Mouse (Mus musculus) intestine, postnatal 0 days (tissue): ENCODE results near the gene Il12b. TPM values are rescaled to one million over a fixed set of nuclear protein-coding genes. Genes with fewer than 3 reads are reported as not detected.

Experiments used
- ATAC-seq: fragments of 200-750 bp; cut with Nextera tagmentation; 2 replicates; pipeline ENCODE4 v1.8.0; 2017; ENCODE audit warnings: mild to moderate bottlenecking, moderate TSS enrichment, moderate library complexity
- H3K27ac ChIP-seq: fragments of 300-500 bp; sonication (generic); 2 replicates; pipeline ENCODE4 v1.5.1; 2014; ENCODE audit warnings: mild to moderate bottlenecking, low read depth, low read length, moderate library complexity
- H3K27me3 ChIP-seq: fragments of 300-500 bp; sonication (generic); replicated peaks from 2 replicates; pipeline ENCODE4 v1.6.1; 2014; ENCODE audit warnings: low read length, mixed read lengths; ENCODE audit not compliant: control insufficient read depth, insufficient read depth
- H3K36me3 ChIP-seq: fragments of 300-500 bp; sonication (generic); 2 replicates; pipeline ENCODE4 v1.6.1; 2014; ENCODE audit warnings: mild to moderate bottlenecking, moderate library complexity; ENCODE audit not compliant: control insufficient read depth, insufficient read depth
- H3K4me1 ChIP-seq: fragments of 300-500 bp; sonication (generic); replicated peaks from 2 replicates; pipeline ENCODE4 v1.6.1; 2014; ENCODE audit warnings: antibody characterized with exemption, low read length, mixed read lengths; ENCODE audit not compliant: control insufficient read depth, insufficient read depth
- H3K4me2 ChIP-seq: fragments of 300-500 bp; sonication (generic); replicated peaks from 2 replicates; pipeline ENCODE4 v1.6.1; 2014; ENCODE audit warnings: low read depth, mild to moderate bottlenecking, moderate library complexity
- H3K4me3 ChIP-seq: fragments of 300-500 bp; sonication (generic); 2 replicates; pipeline ENCODE4 v1.5.1; 2014; ENCODE audit warnings: low read depth, low read length
- H3K9ac ChIP-seq: fragments of 300-500 bp; sonication (generic); 2 replicates; pipeline ENCODE4 v1.6.1; 2014; ENCODE audit warnings: mild to moderate bottlenecking, low read depth, low read length
- H3K9me3 ChIP-seq: fragments of 300-500 bp; sonication (generic); 2 replicates; pipeline ENCODE4 v1.6.1; 2016; ENCODE audit warnings: mixed run types; ENCODE audit not compliant: control insufficient read depth
- CTCF ChIP-seq: sonication (generic); IDR thresholded peaks from 2 replicates; pipeline ENCODE4 v1.5.1; 2016; ENCODE audit warnings: low read depth, mild to moderate bottlenecking, control low read depth, antibody characterized with exemption, moderate library complexity
- WGBS: fragments of 180-500 bp; shearing (Covaris S2); extraction: QIAGEN DNeasy Blood & Tissue Kit; methylation state at CpG from one replicate; pipeline ENCODE4 v1.1.7; 2014; 5-methylcytosine and 5-hydroxymethylcytosine counted together
- polyA plus RNA-seq: library from polyadenylated mRNA; unstranded; fragments of >200 nt; fragmentation: Nextera tagmentation; extraction: Ambion mirVana; gene quantifications from 2 replicates; pipeline ENCODE4 v1.2.1, GENCODE M21; 2015

The Il12b gene
- polyA plus RNA-seq = not detected in 2 replicates

DNA sequence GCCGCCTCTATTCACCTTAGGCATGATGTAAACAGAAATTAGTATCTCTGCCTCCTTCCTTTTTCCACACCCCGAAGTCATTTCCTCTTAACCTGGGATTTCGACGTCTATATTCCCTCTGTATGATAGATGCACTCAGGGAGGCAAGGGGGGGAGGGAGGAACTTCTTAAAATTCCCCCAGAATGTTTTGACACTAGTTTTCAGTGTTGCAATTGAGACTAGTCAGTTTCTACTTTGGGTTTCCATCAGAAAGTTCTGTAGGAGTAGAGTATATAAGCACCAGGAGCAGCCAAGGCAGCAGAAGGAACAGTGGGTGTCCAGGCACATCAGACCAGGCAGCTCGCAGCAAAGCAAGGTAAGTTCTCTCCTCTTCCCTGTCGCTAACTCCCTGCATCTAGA lies at the start of gene Il12b:
Gene Il12b (plus strand): TSS at position 301 of the 400 bp plus-strand sequence.
- 66% methylated on average over 6 of the region's 6 CpGs for WGBS
- no peak for ATAC-seq
- TF ChIP-seq CTCF = no peak
- H3K4me3 ChIP-seq = peak within 1 kb of the TSS; percentile 26
- no peak within 1 kb of the TSS for H3K27ac ChIP-seq
- no peaks in the 10 kb centered on the region for H3K36me3 ChIP-seq
- no peaks in the 10 kb centered on the region; the same call in 1 of the 2 replicates for H3K4me1 ChIP-seq
- H3K4me2 ChIP-seq = peak within 1 kb of the TSS; percentile 58
- no peaks in the 10 kb centered on the region for H3K27me3 ChIP-seq
- no peaks in the 10 kb centered on the region for H3K9me3 ChIP-seq
- H3K9ac ChIP-seq = no peak within 1 kb of the TSS

DNA sequence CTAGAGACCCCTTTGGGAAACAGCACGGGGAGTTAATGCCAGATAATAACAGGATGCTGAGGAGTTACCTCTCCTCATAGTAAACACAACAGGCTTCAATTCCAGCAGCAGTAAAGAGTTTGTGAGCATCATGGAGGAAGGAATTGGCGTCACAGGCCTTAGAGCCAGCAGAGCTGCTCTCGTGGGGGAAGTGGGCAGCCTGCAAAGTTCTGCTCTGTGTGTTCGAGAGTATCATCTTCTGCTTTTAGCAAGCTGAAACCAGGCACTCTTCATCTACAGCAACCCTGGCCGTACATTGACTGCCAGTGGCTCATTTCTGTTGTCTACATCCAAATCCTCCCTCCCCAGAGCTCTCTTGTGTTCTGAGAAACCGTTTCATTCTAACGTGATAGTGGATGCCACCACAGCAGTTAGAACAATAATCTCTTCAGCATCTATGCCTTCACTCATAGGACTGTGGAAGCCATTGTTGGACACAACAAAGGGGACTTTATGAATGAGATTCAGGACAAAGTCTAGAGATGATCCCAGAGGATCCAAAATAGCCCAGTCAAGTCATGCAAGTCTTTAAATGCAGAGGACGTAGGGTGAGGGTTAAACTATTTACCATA lies 44.9 kb upstream of the Il12b start:
- Histone ChIP-seq H3K27ac (no peak overlapping the region), H3K4me1 (no peaks in the 10 kb centered on the region), H3K9me3 (no peaks in the 10 kb centered on the region), H3K27me3 (no peaks in the 10 kb centered on the region), H3K9ac (no peak overlapping the region), H3K4me2 (no peak overlapping the region), H3K36me3 (no peaks in the 10 kb centered on the region), H3K4me3 (no peak overlapping the region)
- WGBS = 76% methylated on average over 8 of the region's 8 CpGs
- no peak for TF ChIP-seq CTCF
- ATAC-seq = no peak

DNA sequence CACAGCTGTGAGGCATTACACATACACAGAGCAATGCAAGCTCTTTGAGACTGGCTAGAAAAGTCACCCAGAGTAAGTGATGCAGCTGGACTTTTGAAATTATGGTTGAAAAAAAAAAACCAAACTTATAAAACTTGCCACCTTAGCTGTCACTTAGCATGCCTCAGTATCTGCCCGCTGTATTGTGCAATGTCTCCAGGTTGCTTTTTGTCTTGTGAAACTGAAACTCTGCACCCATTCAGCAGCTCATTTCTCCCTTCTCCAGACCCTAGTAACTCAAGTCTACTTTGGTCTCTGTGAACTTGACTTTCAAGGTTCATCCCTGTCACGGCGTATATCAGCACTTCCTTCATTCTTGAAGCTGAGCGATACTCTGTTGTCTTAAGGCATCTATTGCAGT lies 43.7 kb upstream of the Il12b start:
- TF ChIP-seq CTCF = no peak
- Histone ChIP-seq H3K4me2 (no peak overlapping the region), H3K27me3 (no peaks in the 10 kb centered on the region), H3K36me3 (no peaks in the 10 kb centered on the region), H3K4me3 (no peak overlapping the region), H3K4me1 (no peaks in the 10 kb centered on the region), H3K27ac (no peak overlapping the region), H3K9ac (no peak overlapping the region), H3K9me3 (no peaks in the 10 kb centered on the region)
- 80% methylated on average over 4 of the region's 4 CpGs for WGBS
- ATAC-seq = no peak

DNA sequence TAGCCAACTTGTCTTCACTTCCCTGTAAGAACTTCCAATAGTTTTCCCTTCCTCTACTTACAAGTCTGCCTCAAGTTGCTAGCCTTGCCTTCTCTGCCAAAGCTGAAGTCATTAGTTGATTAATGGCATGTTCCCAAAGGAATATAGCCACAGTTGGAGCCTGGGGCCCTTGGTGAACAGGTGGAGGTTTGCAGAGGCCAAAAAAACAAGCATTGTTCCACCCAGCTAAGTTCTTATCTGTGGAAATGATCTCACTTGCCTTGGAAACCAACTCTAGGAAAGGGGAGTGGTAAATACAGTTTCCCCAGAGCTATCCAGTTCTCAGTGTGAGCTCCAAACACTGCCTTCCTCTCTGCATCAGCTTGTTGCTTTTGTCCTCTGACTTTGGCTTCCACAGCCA lies 35.3 kb upstream of the Il12b start:
- H3K4me2 ChIP-seq = no peak overlapping the region
- H3K4me1 ChIP-seq = no peaks in the 10 kb centered on the region
- H3K4me3 ChIP-seq = no peak overlapping the region
- H3K27me3 ChIP-seq = no peaks in the 10 kb centered on the region
- H3K36me3 ChIP-seq = no peaks in the 10 kb centered on the region
- H3K27ac ChIP-seq = no peak overlapping the region
- no peaks in the 10 kb centered on the region for H3K9me3 ChIP-seq
- no peak for ATAC-seq
- TF ChIP-seq CTCF = no peak
- H3K9ac ChIP-seq = no peak overlapping the region

DNA sequence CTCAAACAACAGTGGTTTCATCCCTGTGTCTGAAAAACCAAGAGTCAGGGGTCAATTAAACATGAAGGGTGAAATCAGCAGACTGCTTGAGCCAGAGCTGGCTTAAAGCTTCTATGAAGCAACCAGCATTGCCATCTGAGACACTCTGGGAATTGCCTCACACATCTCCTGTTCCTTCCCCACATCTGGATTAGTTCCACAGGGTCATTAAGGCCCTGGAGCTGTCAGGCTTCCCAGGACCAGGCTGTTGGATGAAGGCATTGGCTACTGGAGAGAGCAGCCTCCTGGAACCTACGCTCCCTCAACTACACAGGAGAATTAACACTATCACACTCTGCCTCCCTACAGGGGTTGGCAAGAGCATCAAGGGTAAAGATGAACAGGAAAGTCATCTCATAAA lies 32.2 kb upstream of the Il12b start:
- Histone ChIP-seq H3K27ac (no peak overlapping the region), H3K36me3 (no peaks in the 10 kb centered on the region), H3K9ac (no peak overlapping the region), H3K9me3 (no peaks in the 10 kb centered on the region), H3K4me3 (no peak overlapping the region), H3K27me3 (no peaks in the 10 kb centered on the region), H3K4me2 (no peak overlapping the region), H3K4me1 (no peaks in the 10 kb centered on the region)
- ATAC-seq = no peak
- WGBS = 62% methylated on average over 1 of the region's 1 CpGs
- no peak for TF ChIP-seq CTCF

DNA sequence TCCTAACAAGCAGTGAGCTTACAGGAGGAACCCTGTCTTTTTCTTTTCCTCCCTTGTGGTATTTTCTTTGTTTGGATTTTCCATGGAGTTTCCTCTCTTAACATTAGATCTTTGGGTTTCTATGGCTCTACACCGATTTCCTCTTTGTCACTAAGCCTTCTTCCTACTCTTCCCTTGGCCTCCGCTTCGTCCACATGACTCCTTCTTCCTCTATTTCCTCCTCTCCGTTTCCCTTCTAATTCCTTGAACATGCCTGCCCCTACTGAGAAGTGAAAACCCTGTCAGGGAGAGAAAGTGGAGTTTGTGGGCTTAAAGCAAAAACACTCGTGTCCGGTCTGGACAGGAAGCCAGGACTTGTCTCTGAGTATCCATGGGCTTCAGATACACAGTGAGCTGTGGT lies 27.0 kb upstream of the Il12b start:
- Histone ChIP-seq H3K27ac (no peak overlapping the region), H3K27me3 (no peaks in the 10 kb centered on the region), H3K36me3 (no peaks in the 10 kb centered on the region), H3K4me2 (no peak overlapping the region), H3K4me1 (no peaks in the 10 kb centered on the region), H3K9ac (no peak overlapping the region), H3K4me3 (no peak overlapping the region), H3K9me3 (no peaks in the 10 kb centered on the region)
- 78% methylated on average over 6 of the region's 6 CpGs for WGBS
- ATAC-seq = no peak
- TF ChIP-seq CTCF = no peak

DNA sequence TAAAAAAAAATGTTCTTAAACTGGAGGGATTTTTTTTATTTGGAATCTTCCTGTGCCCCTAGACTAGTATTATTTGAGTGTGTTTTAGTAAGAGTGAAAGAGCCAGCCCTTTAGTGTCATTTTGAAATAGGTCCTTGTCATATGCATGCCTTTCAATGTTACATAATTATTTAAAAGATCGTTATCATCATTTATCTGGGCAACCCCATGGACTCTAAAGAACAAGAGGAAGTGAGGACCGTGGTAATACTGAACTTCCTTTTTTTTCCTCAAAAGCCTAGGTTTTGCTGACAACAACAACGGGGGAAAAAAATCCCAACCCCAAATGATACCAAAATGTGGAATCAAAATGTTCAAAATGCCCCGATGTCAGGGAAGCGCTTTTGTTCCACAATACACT lies 22.0 kb upstream of the Il12b start:
- 75% methylated on average over 5 of the region's 5 CpGs for WGBS

More for the DNA sequence above, 22.0 kb upstream of the Il12b start:
- Histone ChIP-seq H3K9me3 (no peaks in the 10 kb centered on the region), H3K4me3 (no peak overlapping the region), H3K27me3 (no peaks in the 10 kb centered on the region), H3K4me1 (no peaks in the 10 kb centered on the region), H3K4me2 (no peak overlapping the region), H3K36me3 (no peaks in the 10 kb centered on the region), H3K27ac (no peak overlapping the region), H3K9ac (no peak overlapping the region)
- TF ChIP-seq CTCF = no peak
- ATAC-seq = no peak
